In the genomic region with DNA sequence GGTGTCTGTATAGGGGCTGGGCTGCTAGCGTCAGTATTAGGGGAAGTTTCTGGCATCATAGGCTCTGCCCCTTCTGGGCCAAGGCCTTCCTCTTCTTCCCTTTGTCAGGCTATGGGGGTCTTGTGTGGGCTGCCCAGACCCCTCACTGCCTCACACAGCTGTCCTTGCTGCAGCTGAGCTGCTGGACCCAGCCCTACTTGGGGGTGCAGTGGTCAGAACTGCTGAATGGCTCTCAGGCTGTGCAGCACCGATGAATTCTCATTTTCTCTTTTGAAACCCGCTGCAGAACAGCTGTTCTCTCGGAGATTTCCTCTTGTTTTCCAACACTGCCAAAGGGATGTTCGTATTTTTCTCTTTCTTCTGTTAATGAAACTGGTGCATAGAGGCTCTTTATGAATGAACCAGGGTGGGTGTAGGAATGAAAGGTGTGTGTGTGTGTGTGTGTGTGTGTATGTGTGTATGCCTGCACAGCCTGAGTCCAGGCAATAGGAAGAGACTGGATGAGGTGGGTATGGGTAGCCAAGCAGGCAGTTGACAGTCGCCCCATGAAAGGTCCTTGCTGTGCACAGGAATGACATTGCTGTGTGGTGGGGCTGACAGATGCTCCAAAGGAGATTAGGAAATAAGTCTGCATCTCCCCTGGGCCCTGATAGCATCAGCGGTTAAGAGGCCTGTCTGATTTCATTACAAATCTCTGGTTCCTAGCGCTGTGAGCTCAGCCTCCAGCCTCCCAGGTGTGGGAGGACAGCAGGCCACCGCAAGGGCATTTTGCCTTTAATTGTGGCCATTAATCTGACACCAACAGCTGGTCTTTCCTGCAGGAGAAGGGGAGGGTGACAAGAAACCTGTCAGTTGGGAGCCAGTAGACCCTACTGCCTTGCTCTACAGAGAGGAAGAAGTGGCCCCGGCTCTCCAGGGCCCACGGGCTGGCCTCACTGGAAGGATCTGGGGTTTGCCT, we compare ENCODE assay signal across 13 mouse cellular contexts. TPM values are rescaled to one million over a fixed set of nuclear protein-coding genes. Genes with fewer than 3 reads are reported as not detected.
DNase-seq lines count a peak whose midpoint lies in the region; ATAC-seq and TF ChIP-seq lines count a peak whose summit lies in the region.
"Had no signal": no experiment of that assay in that cellular context is flagged by ENCODE, and none has a peak within 500 bp of the region (broad histone marks: within the 10 kb centered on the region; RNA-seq: fewer than 3 reads in every experiment).

No protein-coding gene starts in this region.

- H3K9ac ChIP-seq in forebrain, postnatal 0 days = no peak overlapping the region
- no peak overlapping the region for H3K9ac ChIP-seq in forebrain, embryonic 14.5 days (ENCODE audit: low read length)
- H3K9ac ChIP-seq in embryonic facial prominence, embryonic 13.5 days = no peak overlapping the region
- H3K9ac ChIP-seq in limb, embryonic 11.5 days (ENCODE audit: low read length) = no peak overlapping the region
- 0 out of 2 replicates have a peak overlapping the region, but pooled peaks have one; percentile 26 for H3K9ac ChIP-seq in neural tube, embryonic 13.5 days
- H3K9ac ChIP-seq: heart, embryonic 15.5 days; intestine, embryonic 15.5 days had no signal

- H3K36me3 ChIP-seq in forebrain, postnatal 0 days (ENCODE audit: insufficient read depth) = no peaks in the 10 kb centered on the region
- H3K36me3 ChIP-seq in forebrain, embryonic 14.5 days (ENCODE audit: control insufficient read depth, insufficient read depth, low read length) = no peaks in the 10 kb centered on the region
- no peaks in the 10 kb centered on the region for H3K36me3 ChIP-seq in embryonic facial prominence, embryonic 13.5 days
- no peaks in the 10 kb centered on the region for H3K36me3 ChIP-seq in limb, embryonic 11.5 days (ENCODE audit: control insufficient read depth, insufficient read depth, low read length)
- H3K36me3 ChIP-seq in neural tube, embryonic 13.5 days = no peaks in the 10 kb centered on the region
- H3K36me3 ChIP-seq: heart, embryonic 15.5 days; intestine, embryonic 15.5 days had no signal

- no peak for TF ChIP-seq CTCF in forebrain, postnatal 0 days (IDR thresholded peaks at IDR 0.05; ENCODE audit: low read depth)

- no peaks in the 10 kb centered on the region; the same call in 1 of the 2 replicates for H3K27me3 ChIP-seq in forebrain, postnatal 0 days (ENCODE audit: insufficient read depth, low read length)
- H3K27me3 ChIP-seq in forebrain, embryonic 14.5 days (replicated peaks; ENCODE audit: control insufficient read depth, insufficient read depth, low read length) = no peaks in the 10 kb centered on the region
- H3K27me3 ChIP-seq in embryonic facial prominence, embryonic 13.5 days = no peaks in the 10 kb centered on the region
- no peaks in the 10 kb centered on the region for H3K27me3 ChIP-seq in limb, embryonic 11.5 days (ENCODE audit: control insufficient read depth, insufficient read depth, low read length)
- 0 out of 2 replicates have a peak, but pooled peaks cover 4% of the 10 kb centered on the region for H3K27me3 ChIP-seq in neural tube, embryonic 13.5 days
- H3K27me3 ChIP-seq: heart, embryonic 15.5 days; intestine, embryonic 15.5 days had no signal

- H3K4me1 ChIP-seq in forebrain, postnatal 0 days (ENCODE audit: insufficient read depth) = no peaks in the 10 kb centered on the region
- H3K4me1 ChIP-seq in forebrain, embryonic 14.5 days (ENCODE audit: control insufficient read depth, insufficient read depth, low read length) = no peaks in the 10 kb centered on the region; the same call in 1 of the 2 replicates
- peaks cover 20% of the 10 kb centered on the region for H3K4me1 ChIP-seq in embryonic facial prominence, embryonic 13.5 days
- peaks cover 8% of the 10 kb centered on the region for H3K4me1 ChIP-seq in limb, embryonic 11.5 days (ENCODE audit: control insufficient read depth, insufficient read depth, low read length)
- H3K4me1 ChIP-seq in neural tube, embryonic 13.5 days (replicated peaks) = peaks cover 34% of the 10 kb centered on the region

- H3K9me3 ChIP-seq in forebrain, postnatal 0 days (ENCODE audit: low read length) = no peaks in the 10 kb centered on the region
- H3K9me3 ChIP-seq in forebrain, embryonic 14.5 days (replicated peaks; ENCODE audit: control insufficient read depth, low read length) = no peaks in the 10 kb centered on the region
- H3K9me3 ChIP-seq in embryonic facial prominence, embryonic 13.5 days = no peaks in the 10 kb centered on the region
- H3K9me3 ChIP-seq in limb, embryonic 11.5 days (ENCODE audit: control insufficient read depth, low read length) = no peaks in the 10 kb centered on the region
- H3K9me3 ChIP-seq in neural tube, embryonic 13.5 days = no peaks in the 10 kb centered on the region
- H3K9me3 ChIP-seq: heart, embryonic 15.5 days; intestine, embryonic 15.5 days had no signal

- no peak overlapping the region for H3K4me3 ChIP-seq in forebrain, postnatal 0 days (ENCODE audit: low read depth, low read length)
- H3K4me3 ChIP-seq in forebrain, embryonic 14.5 days (ENCODE audit: low read depth, low read length) = no peak overlapping the region
- no peak overlapping the region for H3K4me3 ChIP-seq in embryonic facial prominence, embryonic 13.5 days
- H3K4me3 ChIP-seq in limb, embryonic 11.5 days (ENCODE audit: low read depth, low read length) = no peak overlapping the region
- H3K4me3 ChIP-seq in neural tube, embryonic 13.5 days = no peak overlapping the region
- H3K4me3 ChIP-seq: heart, embryonic 15.5 days; intestine, embryonic 15.5 days had no signal

- peak; percentile 16 for DNase-seq in forebrain, postnatal 0 days
- no peak for DNase-seq in forebrain, embryonic 14.5 days (ENCODE audit: low spot score)
- DNase-seq in limb, embryonic 11.5 days (ENCODE audit: low spot score) = no peak
- DNase-seq in lung, adult 18-20 months = no peak
- no peak for DNase-seq in frontal cortex, postnatal 25 days (ENCODE audit: low spot score in 2 of 2)
- DNase-seq: cerebellum, postnatal 25 days; lung, postnatal 10 days had no signal

- H3K4me2 ChIP-seq in forebrain, postnatal 0 days (ENCODE audit: low read depth) = no peak overlapping the region
- H3K4me2 ChIP-seq in forebrain, embryonic 14.5 days (ENCODE audit: low read length) = no peak overlapping the region
- no peak overlapping the region for H3K4me2 ChIP-seq in embryonic facial prominence, embryonic 13.5 days
- H3K4me2 ChIP-seq in limb, embryonic 11.5 days (ENCODE audit: low read depth, severe bottlenecking) = no peak overlapping the region
- no peak overlapping the region for H3K4me2 ChIP-seq in neural tube, embryonic 13.5 days
- H3K4me2 ChIP-seq: heart, embryonic 15.5 days; intestine, embryonic 15.5 days; liver, embryonic 11.5 days had no signal

- no peak overlapping the region for H3K27ac ChIP-seq in forebrain, postnatal 0 days (ENCODE audit: low read depth, low read length)
- H3K27ac ChIP-seq in forebrain, embryonic 14.5 days (ENCODE audit: low read depth, low read length) = no peak overlapping the region
- no peak overlapping the region; the same call in 1 of the 2 replicates for H3K27ac ChIP-seq in embryonic facial prominence, embryonic 13.5 days
- H3K27ac ChIP-seq in limb, embryonic 11.5 days (replicated peaks; ENCODE audit: low read depth, low read length) = no peak overlapping the region
- H3K27ac ChIP-seq in neural tube, embryonic 13.5 days (replicated peaks) = peak overlapping the region; percentile 82
- H3K27ac ChIP-seq: heart, embryonic 15.5 days; intestine, embryonic 15.5 days had no signal

- ATAC-seq in forebrain, postnatal 0 days = peak; percentile 29; the same call in 1 of the 2 replicates
- ATAC-seq in forebrain, embryonic 14.5 days = no peak
- 0 out of 2 replicates have a peak, but pooled peaks have one; percentile 43 for ATAC-seq in embryonic facial prominence, embryonic 13.5 days (ENCODE audit: insufficient number of reproducible peaks, insufficient read depth, low FRiP score, low TSS enrichment, low read depth)
- 0 out of 2 replicates have a peak, but pooled peaks have one; percentile 39 for ATAC-seq in limb, embryonic 11.5 days (ENCODE audit: insufficient number of reproducible peaks, low FRiP score, low TSS enrichment, low read depth)
- ATAC-seq in neural tube, embryonic 13.5 days (ENCODE audit: low read depth) = peak; percentile 69
- no peak for ATAC-seq in megakaryocyte, adult 5-6 weeks (ENCODE audit: poor library complexity, severe bottlenecking)
- ATAC-seq: intestine, embryonic 15.5 days had no signal

- 60% methylated on average over 11 of the region's 11 CpGs for WGBS in forebrain, postnatal 0 days
- WGBS in forebrain, embryonic 14.5 days = 68% methylated on average over 11 of the region's 11 CpGs
- WGBS in embryonic facial prominence, embryonic 13.5 days = 63% methylated on average over 11 of the region's 11 CpGs
- 54% methylated on average over 11 of the region's 11 CpGs for WGBS in limb, embryonic 11.5 days
- WGBS in neural tube, embryonic 13.5 days = 41% methylated on average over 11 of the region's 11 CpGs

RNA-seq across cellular contexts. Expression of a gene that starts 26.5 kb away (rescaled TPM):
- total RNA-seq in forebrain, postnatal 0 days (2014; rRNA removed) = 414 and 430 TPM in 2 replicates
- 642 and 649 TPM in 2 replicates for polyA plus RNA-seq in forebrain, postnatal 0 days (2015; fragmentation: Nextera tagmentation; extraction: Ambion mirVana)
- 545 and 577 TPM in 2 replicates for polyA plus RNA-seq in forebrain, embryonic 14.5 days (2014; fragmentation: Nextera tagmentation; extraction: Ambion mirVana)
- polyA plus RNA-seq in embryonic facial prominence, embryonic 13.5 days (2015; fragmentation: Nextera tagmentation; extraction: Ambion mirVana) = 480 and 544 TPM in 2 replicates
- 418 and 432 TPM in 2 replicates for polyA plus RNA-seq in limb, embryonic 11.5 days (2014; fragmentation: Nextera tagmentation; extraction: Ambion mirVana)
- polyA plus RNA-seq in neural tube, embryonic 13.5 days (2015; fragmentation: Nextera tagmentation; extraction: Ambion mirVana) = 602 and 606 TPM in 2 replicates
- total RNA-seq in megakaryocyte, adult 5-6 weeks (2015) = 22.5 and 28.9 TPM in 2 replicates
- total RNA-seq in megakaryocyte, adult 5-6 weeks (2017) = 17.9 and 20.4 TPM in 2 replicates

Comparison
In these comparisons a context has a peak if more than half of its experiments do, and no peak if none do; other contexts are left out.
1. ATAC-seq: peak in forebrain, postnatal 0 days (single experiment), embryonic facial prominence, embryonic 13.5 days (single experiment), limb, embryonic 11.5 days (single experiment) and neural tube, embryonic 13.5 days (single experiment); none in forebrain, embryonic 14.5 days (single experiment) and megakaryocyte, adult 5-6 weeks (single experiment).